Mouse (Mus musculus): ENCODE data around the gene Specc1l. TPM values are rescaled to one million over a fixed set of nuclear protein-coding genes. Genes with fewer than 3 reads are reported as not detected.

The Specc1l gene
- polyA plus RNA-seq, 1 experiment from 2014 or later, result 13.2 TPM

DNA sequence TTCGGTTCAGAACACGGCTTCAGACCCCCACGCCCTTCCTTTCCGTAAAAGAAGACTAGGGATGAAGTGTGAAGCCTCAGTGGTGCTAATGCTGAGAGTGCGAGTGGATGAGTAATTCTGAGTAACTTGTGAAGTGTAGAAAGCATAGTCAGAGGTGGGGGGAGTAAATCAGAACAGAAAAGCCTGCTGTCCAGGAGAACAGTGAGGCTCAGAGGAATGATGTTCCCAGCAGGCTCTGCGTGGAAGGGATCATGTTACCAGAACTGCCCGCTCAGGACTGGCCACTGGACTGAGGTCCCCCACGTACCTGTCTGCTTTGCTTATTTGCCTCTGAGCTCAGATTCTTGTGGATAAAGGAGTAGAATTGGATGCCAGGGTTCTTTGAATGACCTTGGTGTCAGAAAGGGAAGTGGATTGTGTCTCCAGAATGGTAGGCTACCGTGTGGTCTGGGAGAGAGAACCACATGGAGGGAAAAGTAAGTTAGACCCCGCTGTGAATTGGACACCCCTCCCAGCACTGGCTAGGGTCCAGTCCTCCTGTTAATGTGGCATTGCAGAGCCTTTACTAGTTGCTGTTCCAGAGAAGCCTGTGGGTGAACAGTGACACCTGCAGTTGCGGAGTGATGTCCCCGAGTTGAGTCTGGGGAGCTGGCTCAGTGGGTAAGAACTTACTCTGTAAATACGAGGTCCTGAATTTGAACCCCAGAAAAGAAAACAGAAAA, 40.6 kb downstream of the Specc1l start:
- no peak for ATAC-seq
- Histone ChIP-seq H3K27ac (no peak overlapping the region), H3K4me2 (no peak overlapping the region)

DNA sequence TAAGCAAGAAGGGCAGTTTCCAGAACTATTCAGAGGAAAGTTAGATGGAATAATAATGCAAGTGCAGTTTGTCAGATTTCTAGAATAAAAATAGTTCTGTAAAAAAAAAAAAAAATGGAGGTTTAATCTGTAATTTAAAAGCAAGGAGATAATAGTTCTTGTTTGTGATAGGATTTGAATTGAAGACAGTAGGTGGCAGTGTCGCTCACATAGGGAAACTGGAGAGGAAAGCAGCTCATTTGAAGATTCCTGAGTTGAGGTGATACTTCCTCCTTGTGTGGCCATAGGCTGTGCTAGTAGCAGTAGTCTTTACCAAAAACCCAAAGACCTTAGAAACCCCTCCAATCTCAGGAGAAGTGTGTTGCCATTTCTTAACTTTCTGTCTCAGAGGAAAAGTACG, 43.2 kb downstream of the Specc1l start:
- peaks cover 6% of the 10 kb centered on the region; the same call in 1 of the 2 replicates for H3K4me1 ChIP-seq
- peaks cover 40% of the 10 kb centered on the region for H3K36me3 ChIP-seq
- ATAC-seq, result no peak
- H3K27ac ChIP-seq, result no peak overlapping the region
- no peak overlapping the region for H3K4me2 ChIP-seq
- no peaks in the 10 kb centered on the region for H3K9me3 ChIP-seq (replicated peaks)
- 59% methylated on average over 2 of the region's 2 CpGs for WGBS (ENCODE audit: insufficient replicate concordance)
- H3K4me3 ChIP-seq, result no peak overlapping the region
- no peak overlapping the region for H3K9ac ChIP-seq
- no peaks in the 10 kb centered on the region for H3K27me3 ChIP-seq (replicated peaks)

More for the DNA sequence above, 40.6 kb downstream of the Specc1l start:
- peaks cover 40% of the 10 kb centered on the region for H3K36me3 ChIP-seq
- H3K4me3 ChIP-seq, result no peak overlapping the region
- WGBS (ENCODE audit: insufficient replicate concordance), result 79% methylated on average over 13 of the region's 13 CpGs
- H3K9ac ChIP-seq, result no peak overlapping the region
- no peaks in the 10 kb centered on the region for H3K27me3 ChIP-seq (replicated peaks)
- no peaks in the 10 kb centered on the region for H3K9me3 ChIP-seq (replicated peaks)
- H3K4me1 ChIP-seq, result no peaks in the 10 kb centered on the region

DNA sequence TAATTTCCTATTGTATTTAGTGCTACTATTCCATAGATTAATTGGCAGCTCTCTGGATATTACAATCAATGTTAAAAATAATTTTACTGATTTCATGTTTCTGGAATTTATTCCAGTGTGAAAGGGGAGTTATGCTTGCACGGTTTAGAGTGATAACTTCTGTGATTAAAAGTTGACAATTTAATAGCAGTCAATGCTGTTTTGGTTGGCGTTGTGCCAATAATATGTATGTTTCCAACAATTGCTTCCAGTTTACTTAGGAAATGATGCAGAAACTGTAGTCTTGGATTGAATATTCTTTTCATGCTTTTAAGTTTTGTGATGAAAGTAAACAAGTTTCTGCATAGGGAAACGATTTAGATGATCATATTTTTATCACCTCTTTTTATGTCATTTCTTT, 45.5 kb downstream of the Specc1l start:
- WGBS (ENCODE audit: insufficient replicate concordance), result 66% methylated on average over 3 of the region's 3 CpGs
- peaks cover 6% of the 10 kb centered on the region; the same call in 1 of the 2 replicates for H3K4me1 ChIP-seq
- no peak overlapping the region for H3K27ac ChIP-seq
- no peaks in the 10 kb centered on the region for H3K9me3 ChIP-seq (replicated peaks)
- no peak overlapping the region for H3K4me2 ChIP-seq
- no peak for ATAC-seq
- peaks cover 58% of the 10 kb centered on the region for H3K36me3 ChIP-seq
- H3K4me3 ChIP-seq, result no peak overlapping the region
- H3K27me3 ChIP-seq (replicated peaks), result no peaks in the 10 kb centered on the region
- H3K9ac ChIP-seq, result no peak overlapping the region

DNA sequence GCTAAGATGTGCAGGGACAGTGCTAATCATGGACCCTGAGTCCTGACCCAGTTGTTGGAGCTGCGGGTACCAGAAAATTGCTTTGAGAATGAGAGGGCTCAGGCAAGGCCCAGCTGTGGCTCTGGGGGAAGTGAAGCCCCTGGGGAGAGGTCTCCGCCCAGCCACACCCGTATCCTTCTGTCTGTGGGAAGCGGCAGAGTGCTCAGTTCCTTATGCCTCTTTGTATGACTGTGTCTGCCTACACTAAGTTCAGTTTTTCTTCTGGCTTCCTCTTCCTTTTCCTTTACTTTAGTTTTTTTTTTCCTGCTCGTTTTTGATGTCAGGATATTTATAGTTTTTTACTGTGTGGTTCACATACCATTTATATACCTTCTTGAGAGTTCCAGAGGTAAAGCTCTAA, 46.4 kb downstream of the Specc1l start:
- ATAC-seq, result no peak
- H3K9me3 ChIP-seq (replicated peaks), result no peaks in the 10 kb centered on the region
- no peak overlapping the region for H3K9ac ChIP-seq
- H3K27ac ChIP-seq, result no peak overlapping the region
- no peak overlapping the region for H3K4me3 ChIP-seq
- H3K4me1 ChIP-seq, result peaks cover 6% of the 10 kb centered on the region; the same call in 1 of the 2 replicates
- no peaks in the 10 kb centered on the region for H3K27me3 ChIP-seq (replicated peaks)
- WGBS (ENCODE audit: insufficient replicate concordance), result 31% methylated on average over 5 of the region's 5 CpGs
- peaks cover 60% of the 10 kb centered on the region for H3K36me3 ChIP-seq
- no peak overlapping the region for H3K4me2 ChIP-seq

DNA sequence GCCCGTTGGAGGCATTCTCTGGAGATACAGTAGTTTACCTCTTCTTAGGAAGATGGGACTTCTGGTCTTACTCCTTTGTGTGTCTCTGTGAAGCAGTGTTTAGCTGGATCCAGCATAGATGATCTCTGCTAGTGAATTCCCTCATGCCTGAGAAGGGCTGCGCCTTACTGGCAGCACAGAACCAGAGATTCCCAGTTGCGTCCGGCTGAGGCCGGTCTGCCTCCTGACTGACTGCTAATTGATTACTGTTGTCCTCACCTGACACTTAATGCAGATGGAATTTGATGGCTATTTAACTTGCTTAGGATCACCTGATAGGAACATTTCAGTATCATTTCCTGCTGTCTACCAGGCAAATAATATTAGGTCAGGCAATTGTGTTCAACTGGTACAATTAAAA, 49.4 kb downstream of the Specc1l start:
- Histone ChIP-seq H3K4me2 (no peak overlapping the region), H3K9ac (no peak overlapping the region), H3K4me1 (peaks cover 9% of the 10 kb centered on the region; the same call in 1 of the 2 replicates), H3K27ac (no peak overlapping the region), H3K4me3 (no peak overlapping the region), H3K27me3 (replicated peaks) (no peaks in the 10 kb centered on the region), H3K36me3 (peaks cover 81% of the 10 kb centered on the region), H3K9me3 (replicated peaks) (no peaks in the 10 kb centered on the region)
- ATAC-seq, result no peak
- 87% methylated on average over 5 of the region's 5 CpGs for WGBS (ENCODE audit: insufficient replicate concordance)

DNA sequence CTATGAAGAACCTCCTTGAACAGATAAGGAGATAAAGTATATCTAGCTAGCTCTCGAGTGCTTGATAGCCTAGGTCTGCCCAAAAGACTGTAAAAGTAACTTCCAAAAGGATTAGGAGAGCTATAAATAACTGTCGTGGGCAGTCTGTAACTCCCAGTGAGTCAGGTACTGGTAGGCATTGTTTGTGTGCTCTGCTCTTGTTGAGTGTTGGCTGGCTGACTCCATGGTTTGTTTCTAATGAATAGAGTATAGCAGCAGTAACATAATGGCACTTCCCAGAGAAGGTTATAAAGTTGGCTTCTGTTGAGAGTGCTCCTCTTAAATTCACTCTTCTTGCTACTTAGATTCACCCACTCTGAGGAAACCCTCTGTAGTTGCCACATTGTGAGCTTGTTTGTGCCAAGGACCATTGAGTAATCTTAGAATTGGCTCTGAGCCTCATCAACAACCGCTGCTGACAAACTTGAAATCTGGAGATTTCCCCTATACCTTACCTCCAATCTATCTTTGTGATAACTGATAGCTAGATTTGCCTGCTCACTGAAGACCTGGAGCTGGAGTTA, 53.2 kb downstream of the Specc1l start:
- no peaks in the 10 kb centered on the region for H3K9me3 ChIP-seq (replicated peaks)
- no peak overlapping the region for H3K4me3 ChIP-seq
- H3K9ac ChIP-seq, result no peak overlapping the region
- H3K27ac ChIP-seq, result no peak overlapping the region
- H3K36me3 ChIP-seq, result peaks cover 81% of the 10 kb centered on the region
- no peak for ATAC-seq
- 0 out of 2 replicates have a peak, but pooled peaks cover 2% of the 10 kb centered on the region for H3K4me1 ChIP-seq
- H3K4me2 ChIP-seq, result no peak overlapping the region
- 61% methylated on average over 3 of the region's 3 CpGs for WGBS (ENCODE audit: insufficient replicate concordance)
- no peaks in the 10 kb centered on the region for H3K27me3 ChIP-seq (replicated peaks)

DNA sequence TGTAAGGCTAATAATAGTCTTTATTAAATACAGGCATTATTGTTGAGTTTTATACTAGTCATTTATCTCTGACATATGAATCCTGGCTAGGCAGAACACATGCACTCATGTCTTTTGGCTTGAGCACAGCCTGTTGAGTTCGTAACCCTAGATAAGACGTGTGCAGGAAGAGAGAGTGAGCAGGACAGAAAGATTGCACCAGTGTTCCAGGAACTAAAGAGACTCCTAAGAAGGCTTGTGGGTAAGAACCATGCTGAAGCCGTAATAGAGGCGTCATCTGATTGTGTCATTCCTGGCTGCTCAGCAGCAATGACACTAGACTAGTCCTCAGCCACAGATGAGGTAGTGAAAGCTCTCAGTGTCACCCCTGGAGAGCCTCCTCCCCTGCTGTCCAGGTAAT, 61.1 kb downstream of the Specc1l start:
- Histone ChIP-seq H3K9me3 (replicated peaks) (no peaks in the 10 kb centered on the region), H3K4me3 (no peak overlapping the region), H3K36me3 (peaks cover 54% of the 10 kb centered on the region), H3K4me1 (peaks cover 13% of the 10 kb centered on the region), H3K27me3 (replicated peaks) (no peaks in the 10 kb centered on the region), H3K4me2 (no peak overlapping the region), H3K9ac (no peak overlapping the region), H3K27ac (no peak overlapping the region)
- WGBS (ENCODE audit: insufficient replicate concordance), result 22% methylated on average over 4 of the region's 4 CpGs
- ATAC-seq, result peak; percentile 85

DNA sequence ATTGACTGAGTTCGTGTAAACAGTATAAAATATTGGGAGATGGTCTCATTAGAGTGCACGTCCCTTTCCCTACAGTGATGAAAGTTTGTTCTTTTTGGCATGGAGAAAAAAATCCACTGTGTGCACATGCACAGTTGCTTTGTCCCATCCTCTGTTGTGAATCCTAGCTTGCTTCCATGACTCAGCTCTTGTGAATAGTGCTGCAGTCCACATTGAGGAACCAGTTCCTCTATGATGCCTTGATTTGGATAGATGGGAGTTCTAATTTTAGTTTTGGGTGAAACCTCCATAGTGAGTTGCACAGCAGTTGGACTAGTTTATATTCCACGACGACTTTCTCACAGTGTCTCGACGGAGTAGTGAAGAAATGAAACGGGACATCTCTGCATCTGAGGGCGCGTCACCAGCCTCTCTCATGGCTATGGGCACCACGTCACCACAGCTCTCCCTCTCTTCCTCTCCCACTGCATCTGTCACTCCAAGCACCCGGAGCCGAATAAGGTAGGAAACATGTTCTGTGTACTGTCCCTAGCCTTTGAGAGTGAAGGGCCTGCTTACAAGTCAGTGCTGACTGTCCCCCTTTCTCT, 64.6 kb downstream of the Specc1l start:
- Histone ChIP-seq H3K9me3 (replicated peaks) (no peaks in the 10 kb centered on the region), H3K4me1 (peaks cover 13% of the 10 kb centered on the region), H3K4me2 (no peak overlapping the region), H3K36me3 (peaks cover 65% of the 10 kb centered on the region), H3K27ac (no peak overlapping the region), H3K27me3 (replicated peaks) (no peaks in the 10 kb centered on the region), H3K4me3 (no peak overlapping the region), H3K9ac (no peak overlapping the region)
- no peak for ATAC-seq
- WGBS (ENCODE audit: insufficient replicate concordance), result 85% methylated on average over 12 of the region's 12 CpGs

DNA sequence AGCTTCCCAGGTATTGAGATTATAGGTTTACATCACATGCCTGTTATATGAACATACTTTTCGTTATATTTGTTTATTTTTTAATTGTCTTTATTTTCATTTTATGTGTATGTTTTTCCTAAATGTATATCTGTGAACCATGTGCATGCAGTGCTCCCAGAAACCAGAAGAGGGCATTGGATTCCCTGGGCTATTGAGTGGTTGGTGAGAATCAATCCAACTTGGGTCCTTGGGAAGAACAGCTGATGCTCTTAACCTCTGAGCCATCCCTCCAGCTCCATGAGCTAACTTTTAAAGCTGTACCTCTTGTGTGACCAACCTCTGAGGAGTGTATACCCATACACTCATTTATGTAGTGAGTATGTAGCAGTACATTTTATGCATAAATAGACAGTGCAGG, 65.6 kb downstream of the Specc1l start:
- H3K36me3 ChIP-seq, result peaks cover 60% of the 10 kb centered on the region

DNA sequence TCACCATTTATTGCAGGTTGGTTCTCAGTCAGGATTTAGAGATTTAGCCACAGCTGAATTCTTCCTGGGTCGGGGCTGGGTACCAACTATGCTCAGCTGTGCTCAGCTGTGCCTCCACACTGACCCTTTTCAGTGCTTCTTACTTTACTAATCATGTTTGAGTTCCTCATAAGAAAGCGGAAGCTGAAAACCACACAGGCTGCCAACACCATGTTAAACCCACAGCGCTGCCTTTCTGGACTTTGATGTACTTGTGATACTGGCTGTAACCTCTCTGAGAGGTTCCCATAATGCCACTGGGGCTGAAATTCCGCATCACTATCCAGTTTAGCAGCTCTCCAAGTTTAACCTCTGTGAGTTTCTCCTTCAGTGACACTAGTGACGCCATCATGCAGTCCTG, 70.8 kb downstream of the Specc1l start:
- H3K27ac ChIP-seq, result no peak overlapping the region
- H3K9ac ChIP-seq, result no peak overlapping the region
- peaks cover 46% of the 10 kb centered on the region for H3K36me3 ChIP-seq
- WGBS (ENCODE audit: insufficient replicate concordance), result 43% methylated on average over 5 of the region's 5 CpGs
- no peak overlapping the region for H3K4me3 ChIP-seq
- no peaks in the 10 kb centered on the region for H3K27me3 ChIP-seq (replicated peaks)
- no peak overlapping the region for H3K4me2 ChIP-seq
- no peaks in the 10 kb centered on the region for H3K9me3 ChIP-seq (replicated peaks)
- ATAC-seq, result no peak
- no peaks in the 10 kb centered on the region for H3K4me1 ChIP-seq

More for the DNA sequence above, 65.6 kb downstream of the Specc1l start:
- H3K9me3 ChIP-seq (replicated peaks), result no peaks in the 10 kb centered on the region
- no peak for ATAC-seq
- no peak overlapping the region for H3K9ac ChIP-seq
- 59% methylated on average over 1 of the region's 1 CpGs for WGBS (ENCODE audit: insufficient replicate concordance)
- H3K4me1 ChIP-seq, result peaks cover 10% of the 10 kb centered on the region
- H3K27me3 ChIP-seq (replicated peaks), result no peaks in the 10 kb centered on the region
- H3K4me2 ChIP-seq, result no peak overlapping the region
- no peak overlapping the region for H3K27ac ChIP-seq
- no peak overlapping the region for H3K4me3 ChIP-seq

DNA sequence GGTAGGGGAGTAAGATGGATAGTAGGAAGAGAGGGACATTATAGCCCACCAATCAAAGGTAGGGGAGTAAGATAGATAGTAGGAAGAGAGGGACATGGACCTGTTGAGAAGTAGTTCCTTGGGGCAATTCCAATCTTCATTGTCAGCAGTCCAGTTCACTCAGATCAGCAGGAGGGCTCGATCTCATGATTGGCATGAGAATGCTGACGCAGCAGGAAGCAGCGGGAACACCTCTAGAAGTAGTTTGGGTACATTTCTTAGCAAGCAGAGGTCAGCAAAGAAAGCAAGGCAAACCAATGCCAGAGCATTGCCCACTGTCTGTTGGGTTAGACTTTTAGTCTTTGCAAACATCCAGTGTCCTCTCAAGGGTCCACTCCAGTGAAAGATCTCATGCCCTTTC, 71.9 kb downstream of the Specc1l start:
- Histone ChIP-seq H3K27me3 (replicated peaks) (no peaks in the 10 kb centered on the region), H3K9me3 (replicated peaks) (no peaks in the 10 kb centered on the region), H3K36me3 (peaks cover 44% of the 10 kb centered on the region), H3K4me2 (no peak overlapping the region), H3K4me1 (peaks cover 5% of the 10 kb centered on the region), H3K27ac (no peak overlapping the region), H3K9ac (no peak overlapping the region), H3K4me3 (no peak overlapping the region)
- ATAC-seq, result no peak
- 78% methylated on average over 3 of the region's 3 CpGs for WGBS (ENCODE audit: insufficient replicate concordance)

DNA sequence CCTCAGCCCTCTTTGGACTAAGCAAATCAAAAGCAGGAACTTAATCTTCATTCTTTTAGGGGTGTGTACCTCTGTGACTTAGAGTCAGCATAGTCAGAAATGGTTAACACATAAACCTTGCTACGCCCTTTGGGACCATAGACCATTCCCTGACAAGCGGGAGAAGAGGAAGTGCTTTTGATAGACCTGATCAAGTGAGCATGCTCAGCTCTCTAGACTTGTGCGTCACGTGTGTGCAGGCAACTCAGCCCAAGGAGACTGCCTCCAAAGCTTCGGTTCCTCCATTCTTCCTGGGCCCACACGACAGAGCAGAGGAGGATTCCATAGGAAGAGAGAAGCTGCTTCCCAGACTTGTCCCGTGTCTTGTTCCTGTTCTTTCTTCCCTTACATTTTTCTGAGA, 76.7 kb downstream of the Specc1l start:
- Histone ChIP-seq H3K9ac (no peak overlapping the region), H3K4me1 (peaks cover 20% of the 10 kb centered on the region), H3K36me3 (peaks cover 15% of the 10 kb centered on the region), H3K4me2 (no peak overlapping the region), H3K27ac (no peak overlapping the region), H3K27me3 (replicated peaks) (no peaks in the 10 kb centered on the region), H3K9me3 (replicated peaks) (no peaks in the 10 kb centered on the region), H3K4me3 (no peak overlapping the region)
- WGBS (ENCODE audit: insufficient replicate concordance), result 39% methylated on average over 7 of the region's 7 CpGs
- no peak for ATAC-seq
